Mouse (Mus musculus) neutrophil, adult 65 days (primary cell): ENCODE results near the gene Pipox. TPM values are rescaled to one million over a fixed set of nuclear protein-coding genes. Genes with fewer than 3 reads are reported as not detected.

ENCODE experiments used
- total RNA-seq: library from RNA; stranded (reverse); gene quantifications from 2 replicates; pipeline ENCODE4 v1.2.4, GENCODE M21; 2023

The Pipox gene
- total RNA-seq, result not detected in 2 replicates

GRCm38 (mm10) chr11:77893787-77894718 is at the start of gene Pipox:
Gene Pipox, minus strand, starts transcription at chr11:77894096.

DNA sequence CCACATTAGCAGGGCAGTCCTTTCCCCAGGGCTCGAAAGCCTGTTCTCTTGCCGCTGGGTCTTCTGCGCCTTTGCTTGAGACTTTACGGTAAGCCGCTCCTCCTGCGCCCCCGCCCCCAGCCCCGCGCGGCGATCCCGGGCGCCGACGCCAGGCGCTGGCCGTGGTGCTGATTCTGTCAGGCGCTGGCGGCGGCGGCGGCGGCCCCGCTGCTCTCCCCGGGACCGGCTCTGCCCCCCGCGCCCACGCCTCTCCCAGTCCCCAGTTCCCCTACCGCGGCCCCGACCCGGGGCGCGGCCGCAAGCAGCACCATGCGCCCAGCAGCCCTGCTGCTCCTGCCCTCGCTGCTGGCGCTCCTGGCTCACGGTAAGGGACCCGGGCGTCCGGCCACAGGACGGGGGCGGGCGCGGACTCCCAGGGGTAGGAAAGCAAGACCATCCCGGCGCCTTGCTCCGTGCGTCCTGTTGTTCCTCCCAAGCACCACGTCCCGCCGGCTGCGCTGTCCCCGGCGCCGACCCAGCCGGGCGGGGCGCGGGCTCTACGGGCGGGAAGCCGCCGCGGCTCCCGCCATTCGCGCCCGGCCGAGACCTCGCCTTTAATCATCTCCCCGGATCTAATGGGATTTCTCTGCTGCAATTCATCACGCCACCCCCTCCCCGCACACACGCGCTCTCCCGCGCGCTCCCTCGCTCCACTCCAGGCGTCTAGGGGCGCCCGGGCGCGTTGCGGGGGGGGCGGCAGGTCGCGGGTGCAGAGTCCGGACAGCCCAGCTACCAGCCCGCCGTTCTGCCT is 37.0 kb upstream of the Pipox start, which contains the start of gene Sez6:
Sez6 (plus strand) TSS at position 50 of the 790 bp plus-strand sequence.

Other genes with a start within 250 kb of the Pipox start
- 91.1 and 115 TPM in 2 replicates for gene Nufip2, start 207.9 kb downstream of the Pipox start, total RNA-seq
- not detected in 2 replicates for gene Cryba1, start 168.8 kb downstream of the Pipox start, total RNA-seq
- gene Myo18a, start 130.8 kb downstream of the Pipox start, total RNA-seq, result 59.6 and 87.1 TPM in 2 replicates
- not detected in 2 replicates for gene Gm10277, start 106.3 kb downstream of the Pipox start, total RNA-seq
- not detected in 2 replicates for gene Sez6, start 36.7 kb upstream of the Pipox start, total RNA-seq
- 85.8 and 87.4 TPM in 2 replicates for gene Phf12, start 88.7 kb upstream of the Pipox start, total RNA-seq
- gene Dhrs13, start 138.2 kb upstream of the Pipox start, total RNA-seq, result 2.1 and 3.3 TPM in 2 replicates
- gene Flot2, start 143.8 kb upstream of the Pipox start, total RNA-seq, result 144 and 162 TPM in 2 replicates
- 15.6 and 17.2 TPM in 2 replicates for gene Eral1, start 186.3 kb upstream of the Pipox start, total RNA-seq
- 48.2 and 54.2 TPM in 2 replicates for gene Fam222b, start 200.6 kb upstream of the Pipox start, total RNA-seq